Mouse (Mus musculus) embryonic facial prominence, embryonic 11.5 days (tissue): ENCODE data around the gene Kif22. TPM values are rescaled to one million over a fixed set of nuclear protein-coding genes. Genes with fewer than 3 reads are reported as not detected.

ENCODE experiments used
- ATAC-seq: fragments of 200-750 bp; cut with Nextera tagmentation; replicated peaks from 2 replicates; pipeline ENCODE4 v1.8.0; 2017; ENCODE audit warnings: low read depth; ENCODE audit not compliant: insufficient number of reproducible peaks, low FRiP score, low TSS enrichment
- DNase-seq: peaks from one replicate; pipeline ENCODE4 v3.0.0-alpha.2; 2015; ENCODE audit warnings: low spot score
- H3K27ac ChIP-seq: fragments of 300-500 bp; sonication (generic); replicated peaks from 2 replicates; pipeline ENCODE4 v1.5.1; 2014; ENCODE audit warnings: mild to moderate bottlenecking, low read depth, low read length, control low read depth
- H3K27me3 ChIP-seq: fragments of 300-500 bp; sonication (generic); 2 replicates; pipeline ENCODE4 v1.6.1; 2014; ENCODE audit warnings: mild to moderate bottlenecking, low read length, moderate library complexity, mixed read lengths; ENCODE audit not compliant: control insufficient read depth, insufficient read depth
- H3K36me3 ChIP-seq: fragments of 300-500 bp; sonication (generic); replicated peaks from 2 replicates; pipeline ENCODE4 v1.6.1; 2014; ENCODE audit warnings: low read depth, mild to moderate bottlenecking, low read length, moderate library complexity, mixed read lengths; ENCODE audit not compliant: control insufficient read depth, insufficient read depth
- H3K4me1 ChIP-seq: fragments of 300-500 bp; sonication (generic); 2 replicates; pipeline ENCODE4 v1.6.1; 2014; ENCODE audit warnings: low read length, mixed read lengths; ENCODE audit not compliant: control insufficient read depth, insufficient read depth
- H3K4me2 ChIP-seq: fragments of 300-500 bp; sonication (generic); 2 replicates; pipeline ENCODE4 v1.6.1; 2014; ENCODE audit warnings: low read depth, mild to moderate bottlenecking, control low read depth, low read length, moderate library complexity
- H3K4me3 ChIP-seq: fragments of 300-500 bp; sonication (generic); 2 replicates; pipeline ENCODE4 v1.5.1; 2014; ENCODE audit warnings: low read depth, low read length, control low read depth
- H3K9ac ChIP-seq: fragments of 300-500 bp; sonication (generic); replicated peaks from 2 replicates; pipeline ENCODE4 v1.6.1; 2014; ENCODE audit warnings: mild to moderate bottlenecking, control low read depth, low read length
- H3K9me3 ChIP-seq: fragments of 300-500 bp; sonication (generic); replicated peaks from 2 replicates; pipeline ENCODE4 v1.6.1; 2016; ENCODE audit warnings: mild to moderate bottlenecking, low read length, inconsistent platforms, mixed read lengths; ENCODE audit not compliant: control insufficient read depth
- WGBS: fragments of 180-500 bp; shearing (Covaris S2); extraction: QIAGEN DNeasy Blood & Tissue Kit; methylation state at CpG from one replicate; pipeline ENCODE4 v1.1.7; 2014; 5-methylcytosine and 5-hydroxymethylcytosine counted together
- polyA plus RNA-seq: library from polyadenylated mRNA; unstranded; fragments of >200 nt; fragmentation: Nextera tagmentation; extraction: Ambion mirVana; gene quantifications from 2 replicates; pipeline ENCODE4 v1.2.1, GENCODE M21; 2014

Kif22 gene
- polyA plus RNA-seq, 1 experiment from 2014 or later = 199 TPM

DNA sequence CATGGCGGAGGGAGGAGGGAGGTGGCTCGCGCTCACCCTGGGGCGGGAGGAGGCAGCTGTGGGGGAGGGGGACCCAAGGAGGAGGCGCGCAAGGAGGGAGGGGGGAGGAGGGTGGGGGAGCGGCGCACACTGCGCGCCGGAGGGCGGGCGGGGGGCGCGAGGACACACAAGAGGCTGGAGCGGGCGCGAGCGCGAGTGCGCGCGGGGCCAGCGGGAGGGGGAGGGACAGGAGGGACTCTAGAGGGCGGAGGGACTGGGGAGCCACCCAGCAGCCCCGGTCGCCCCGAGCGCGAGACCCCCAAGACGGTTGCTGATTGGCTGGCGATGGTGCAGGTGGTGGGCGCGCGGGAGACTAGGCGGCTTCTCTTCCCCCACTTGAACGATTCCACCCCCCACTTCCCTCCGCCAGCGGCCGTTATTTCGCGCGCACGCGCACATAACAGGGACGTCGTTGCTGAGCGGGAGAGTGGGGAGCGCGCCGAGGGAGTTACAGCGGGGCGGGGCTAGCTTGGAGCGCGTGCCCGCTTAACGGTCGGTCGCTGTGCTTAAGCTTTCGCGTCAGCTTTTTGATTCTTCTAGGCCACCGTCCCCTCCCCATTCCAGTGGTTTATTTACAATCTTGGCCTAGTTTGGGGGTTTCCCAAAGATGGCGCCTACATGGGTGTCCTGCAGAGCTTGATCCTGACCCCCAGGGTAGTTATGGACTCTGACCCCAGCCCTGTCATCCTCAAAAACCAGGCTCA, 15.1 kb downstream of the Kif22 start, which contains the start of gene Maz:
Gene Maz (minus strand): TSS at position 54 of the 743 bp plus-strand sequence.
- Histone ChIP-seq H3K27me3 (no peaks in the 10 kb centered on the region), H3K9me3 (no peaks in the 10 kb centered on the region), H3K9ac (peak within 1 kb of the TSS; percentile 100), H3K27ac (peak within 1 kb of the TSS; percentile 98), H3K4me3 (peak within 1 kb of the TSS; percentile 99), H3K4me1 (peaks cover 16% of the 10 kb centered on the region), H3K4me2 (peak within 1 kb of the TSS; percentile 97), H3K36me3 (peaks cover 6% of the 10 kb centered on the region)
- ATAC-seq = peak; percentile 85
- 1% methylated on average over 56 of the region's 63 CpGs for WGBS
- peak; percentile 100 for DNase-seq

GRCm38 (mm10) chr7:127026616-127026983, 15.7 kb downstream of the Kif22 start:
- ATAC-seq = no peak

GRCm38 (mm10) chr7:127026161-127026600, 16.1 kb downstream of the Kif22 start:
- DNase-seq = peak; percentile 78
- Histone ChIP-seq H3K27me3 (no peaks in the 10 kb centered on the region), H3K4me2 (peak overlapping the region; percentile 97), H3K4me1 (peaks cover 16% of the 10 kb centered on the region), H3K27ac (peak overlapping the region; percentile 98), H3K4me3 (peak overlapping the region; percentile 99), H3K9ac (peak overlapping the region; percentile 100), H3K36me3 (peaks cover 6% of the 10 kb centered on the region), H3K9me3 (no peaks in the 10 kb centered on the region)
- peak; percentile 30 for ATAC-seq
- 0% methylated on average over 18 of the region's 48 CpGs for WGBS

More at GRCm38 (mm10) chr7:127026616-127026983, 15.7 kb downstream of the Kif22 start:
- peak overlapping the region; percentile 98 for H3K27ac ChIP-seq
- WGBS = no CpG with 5 or more reads among the region's 48 CpGs
- no peaks in the 10 kb centered on the region for H3K9me3 ChIP-seq
- peaks cover 16% of the 10 kb centered on the region for H3K4me1 ChIP-seq
- no peaks in the 10 kb centered on the region for H3K27me3 ChIP-seq
- H3K36me3 ChIP-seq = peaks cover 6% of the 10 kb centered on the region
- H3K4me2 ChIP-seq = peak overlapping the region; percentile 97; the same call in 1 of the 2 replicates
- H3K9ac ChIP-seq = peak overlapping the region; percentile 100
- DNase-seq = no peak
- peak overlapping the region; percentile 99 for H3K4me3 ChIP-seq

DNA sequence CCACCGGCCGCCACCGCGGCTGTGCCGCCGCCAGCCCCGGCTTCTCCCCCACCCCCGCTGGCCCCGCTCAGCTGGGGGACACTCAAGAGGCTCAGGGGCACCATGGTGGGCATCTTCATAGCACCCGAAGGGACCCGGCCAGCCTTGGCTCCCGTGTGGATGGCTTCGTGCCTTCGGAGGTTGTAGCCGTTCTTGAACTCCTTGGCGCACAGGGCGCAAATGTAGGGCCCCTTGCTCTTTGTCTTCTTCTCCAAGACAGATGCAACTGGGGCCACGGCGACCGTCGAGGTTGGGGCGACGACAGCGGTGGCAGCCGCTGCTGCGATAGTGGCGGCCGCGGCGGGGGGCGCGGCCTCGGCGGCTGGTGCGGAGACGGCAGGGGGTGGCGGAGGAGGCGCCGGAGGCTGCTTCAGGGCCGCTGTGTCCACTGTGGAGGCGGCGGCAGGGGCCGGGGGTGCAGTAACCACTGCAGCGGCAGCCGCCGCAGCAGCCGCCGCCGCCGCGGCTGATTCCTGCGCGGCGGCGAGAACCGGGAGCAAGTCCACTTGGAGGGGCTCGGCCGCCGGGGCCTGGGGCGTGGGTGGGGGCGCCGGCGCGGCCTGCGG, 16.6 kb downstream of the Kif22 start:
- H3K9me3 ChIP-seq = no peaks in the 10 kb centered on the region
- peak overlapping the region; percentile 98 for H3K27ac ChIP-seq
- peak overlapping the region; percentile 100 for H3K9ac ChIP-seq
- no peaks in the 10 kb centered on the region for H3K27me3 ChIP-seq
- peak overlapping the region; percentile 99 for H3K4me3 ChIP-seq
- under 1% methylated on average over 53 of the region's 65 CpGs for WGBS
- peak overlapping the region; percentile 97 for H3K4me2 ChIP-seq
- H3K36me3 ChIP-seq = peaks cover 6% of the 10 kb centered on the region
- peak; percentile 34 for DNase-seq
- no peak for ATAC-seq
- peaks cover 17% of the 10 kb centered on the region for H3K4me1 ChIP-seq

GRCm38 (mm10) chr7:127024755-127025555, 17.3 kb downstream of the Kif22 start:
- DNase-seq = peak; percentile 83
- Histone ChIP-seq H3K4me3 (peak overlapping the region; percentile 99), H3K4me1 (peaks cover 18% of the 10 kb centered on the region), H3K27ac (peak overlapping the region; percentile 98), H3K4me2 (peak overlapping the region; percentile 97), H3K36me3 (peaks cover 6% of the 10 kb centered on the region), H3K27me3 (no peaks in the 10 kb centered on the region), H3K9ac (peak overlapping the region; percentile 100), H3K9me3 (no peaks in the 10 kb centered on the region)
- ATAC-seq = no peak
- 2% methylated on average over 30 of the region's 30 CpGs for WGBS

DNA sequence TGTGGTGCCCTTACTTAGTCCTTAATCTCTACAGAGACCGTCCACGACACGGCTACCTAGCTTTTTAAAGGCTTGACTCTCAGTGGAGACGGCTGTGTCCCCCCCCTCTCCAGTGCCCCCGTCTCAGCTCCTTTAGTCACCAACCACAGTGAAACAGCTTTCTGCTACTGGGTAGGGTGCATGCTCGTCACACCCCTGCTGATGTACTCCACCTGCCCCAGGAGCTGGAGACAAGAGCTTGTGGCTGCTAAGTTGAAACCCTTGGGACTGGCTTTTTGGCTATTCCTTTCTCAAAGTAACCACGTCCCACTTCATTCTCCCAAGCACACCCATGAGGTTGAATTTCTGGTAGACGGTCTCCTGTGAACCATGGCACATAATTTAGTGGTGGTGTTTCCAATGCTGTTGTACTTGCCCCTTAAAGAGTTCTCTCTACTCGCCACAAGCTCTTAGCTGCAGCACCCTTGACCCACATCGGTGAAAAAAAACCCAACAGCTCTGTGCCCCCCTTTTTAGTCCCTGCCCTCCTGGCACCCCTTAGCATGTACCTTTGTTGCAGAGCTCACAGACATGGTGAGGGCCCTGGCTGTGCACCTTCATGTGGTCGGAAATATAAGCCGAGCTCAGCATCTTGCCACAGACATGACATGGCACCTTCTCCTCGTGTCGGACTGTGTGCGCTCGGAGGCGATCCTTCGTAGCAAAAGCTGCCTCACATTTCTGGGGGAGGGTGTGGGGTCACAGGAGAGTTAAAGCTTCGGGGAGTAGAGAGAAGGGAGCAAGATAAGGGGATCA, 18.2 kb downstream of the Kif22 start:
- peaks cover 6% of the 10 kb centered on the region for H3K36me3 ChIP-seq
- ATAC-seq = no peak
- WGBS = 34% methylated on average over 19 of the region's 19 CpGs

DNA sequence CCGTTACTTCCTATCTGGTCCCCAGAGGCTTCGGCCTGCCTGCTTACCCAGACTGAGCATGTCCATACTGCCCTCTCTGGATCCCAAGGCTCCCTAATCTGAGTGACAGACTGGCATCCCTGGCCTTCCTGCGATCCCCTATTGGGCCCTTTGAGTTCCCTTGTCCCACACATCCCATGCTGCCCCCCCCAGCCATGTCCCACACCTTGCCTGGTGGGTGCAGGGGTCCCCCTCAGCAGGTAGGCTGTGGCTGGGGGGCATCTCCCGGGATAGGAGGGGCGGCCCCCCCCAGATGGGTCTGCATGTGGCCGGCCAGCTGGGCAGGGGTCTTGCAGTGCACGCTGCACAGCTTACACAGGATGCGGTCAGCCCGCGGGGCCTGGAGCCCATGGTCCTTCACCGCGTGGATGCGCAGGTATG, 19.0 kb downstream of the Kif22 start:
- Histone ChIP-seq H3K36me3 (peaks cover 4% of the 10 kb centered on the region), H3K9me3 (no peaks in the 10 kb centered on the region)
- 82% methylated on average over 13 of the region's 13 CpGs for WGBS

More for the DNA sequence above, 18.2 kb downstream of the Kif22 start:
- Histone ChIP-seq H3K9me3 (no peaks in the 10 kb centered on the region), H3K4me1 (peaks cover 18% of the 10 kb centered on the region), H3K27me3 (no peaks in the 10 kb centered on the region), H3K9ac (peak overlapping the region; percentile 100), H3K4me3 (peak overlapping the region; percentile 99), H3K27ac (no peak overlapping the region), H3K4me2 (peak overlapping the region; percentile 97)
- no peak for DNase-seq

More for the DNA sequence above, 19.0 kb downstream of the Kif22 start:
- DNase-seq = no peak
- H3K9ac ChIP-seq = peak overlapping the region; percentile 100
- H3K4me3 ChIP-seq = peak overlapping the region; percentile 99
- ATAC-seq = no peak
- peak overlapping the region; percentile 97 for H3K4me2 ChIP-seq
- H3K27ac ChIP-seq = peak overlapping the region; percentile 20; the same call in 1 of the 2 replicates
- H3K4me1 ChIP-seq = peaks cover 18% of the 10 kb centered on the region
- no peaks in the 10 kb centered on the region for H3K27me3 ChIP-seq
